ENCODE assay signal across 8 mouse cellular contexts in the genomic region with DNA sequence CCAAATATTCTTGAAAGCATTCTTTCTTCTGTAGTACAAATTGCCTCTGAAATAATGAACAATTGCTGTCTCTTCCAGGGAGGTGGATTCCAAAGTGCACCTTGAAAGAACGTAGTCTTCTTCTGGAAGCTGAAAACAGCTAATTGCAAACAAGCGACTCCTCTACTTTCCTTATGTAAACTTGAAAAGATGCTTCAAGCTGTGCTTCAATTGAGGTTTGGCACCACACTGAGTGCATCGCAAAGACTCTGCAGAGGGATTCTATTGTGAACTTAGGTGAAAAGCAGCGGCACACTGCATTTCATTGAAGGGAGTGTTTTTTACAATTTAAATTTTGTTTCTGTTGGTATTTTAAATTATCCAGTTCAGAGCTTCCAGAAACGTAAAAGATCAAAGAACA. TPM values are rescaled to one million over a fixed set of nuclear protein-coding genes. Genes with fewer than 3 reads are reported as not detected.
DNase-seq lines count a peak whose midpoint lies in the region; ATAC-seq and TF ChIP-seq lines count a peak whose summit lies in the region.

No protein-coding gene starts in this region.

- peaks cover 3% of the 10 kb centered on the region; the same call in 1 of the 2 replicates for H3K4me1 ChIP-seq in cerebellum, adult 2 months (ENCODE audit: control insufficient read depth, insufficient read depth, low read length)
- no peaks in the 10 kb centered on the region for H3K4me1 ChIP-seq in liver, embryonic 14.5 days (replicated peaks; ENCODE audit: control insufficient read depth in 2 of 2, insufficient read depth in 2 of 2, low read length in 1 of 2)

- intact Hi-C loops in gastrocnemius, postnatal 36 days (cut with DNase I): loop anchor here (10.0 kb wide), 1 partner anchor 799 kb away; no protein-coding TSS in a partner anchor

- ATAC-seq in liver, embryonic 14.5 days (ENCODE audit: insufficient read depth): no peak

- TF ChIP-seq EP300 in liver, embryonic 14.5 days (IDR thresholded peaks at IDR 0.05; ENCODE audit: low read depth): no peak

- 6% methylated on average over 5 of the region's 5 CpGs for WGBS in cerebellum, adult 2 months
- WGBS in liver, embryonic 14.5 days (ENCODE audit: insufficient replicate concordance): 20% methylated on average over 5 of the region's 5 CpGs

- no peaks in the 10 kb centered on the region for H3K36me3 ChIP-seq in liver, embryonic 14.5 days (replicated peaks; ENCODE audit: control insufficient read depth, insufficient read depth, low read depth)

- H3K4me2 ChIP-seq in liver, embryonic 14.5 days (ENCODE audit: low read depth): peak overlapping the region; percentile 63

- no peak overlapping the region for H3K27ac ChIP-seq in cerebellum, adult 2 months (ENCODE audit: insufficient read depth, low read length)
- no peak overlapping the region for H3K27ac ChIP-seq in liver, embryonic 14.5 days

- H3K9ac ChIP-seq in liver, embryonic 14.5 days (replicated peaks): no peak overlapping the region

- H3K4me3 ChIP-seq in cerebellum, adult 2 months (replicated peaks; ENCODE audit: insufficient read depth, low read depth, low read length): peak overlapping the region; percentile 51
- peak overlapping the region in 1 of 2 experiments; percentile 56; a peak in 1 of 4 replicates for H3K4me3 ChIP-seq in liver, embryonic 14.5 days (ENCODE audit: insufficient read depth in 1 of 2, low read depth in 2 of 2, low read length in 2 of 2)

- TF ChIP-seq CTCF in cerebellum, adult 2 months (IDR thresholded peaks at IDR 0.05; ENCODE audit: borderline replicate concordance, insufficient read depth, low read depth, low read length): no peak
- no peak for TF ChIP-seq CTCF in liver, embryonic 14.5 days (IDR thresholded peaks at IDR 0.05; ENCODE audit: low read depth)

- no peaks in the 10 kb centered on the region for H3K27me3 ChIP-seq in cerebellum, adult 2 months (ENCODE audit: control insufficient read depth, insufficient read depth, low read length)
- H3K27me3 ChIP-seq in liver, embryonic 14.5 days (ENCODE audit: control insufficient read depth, insufficient read depth, low read length): peaks cover 7% of the 10 kb centered on the region

- H3K9me3 ChIP-seq in liver, embryonic 14.5 days (ENCODE audit: control insufficient read depth, low read length): no peaks in the 10 kb centered on the region

- TF ChIP-seq POLR2A in cerebellum, adult 2 months (IDR thresholded peaks at IDR 0.05; ENCODE audit: borderline replicate concordance, insufficient read depth, low read length): no peak

- no peak for DNase-seq in cerebellum, adult 2 months
- no peak for DNase-seq in cerebellum, adult 8-10 months
- peak; percentile 23 for DNase-seq in retina, embryonic 14.5 days (ENCODE audit: low spot score)
- no peak for DNase-seq in retina, postnatal 1 day
- no peak for DNase-seq in liver, embryonic 14.5 days (ENCODE audit: low read depth in 3 of 3, low spot score in 3 of 3)
- no peak for DNase-seq in urinary bladder, postnatal 36 days (ENCODE audit: low spot score in 2 of 2)
- no peak for DNase-seq in gastrocnemius, postnatal 36 days
- no peak for DNase-seq in thymus, postnatal 14 days

RNA-seq across cellular contexts. Expression of a gene that starts 0.9 kb away (rescaled TPM):
- polyA plus RNA-seq in cerebellum, adult 2 months (2012; rRNA removed): 1.3 and 3.3 TPM in 2 replicates
- 0.30 and 0.76 TPM in 2 replicates for polyA plus RNA-seq in liver, embryonic 14.5 days (2012; rRNA removed)
- 1.1 and 1.7 TPM in 2 replicates for polyA plus RNA-seq in liver, embryonic 14.5 days (2014; fragmentation: Nextera tagmentation; extraction: Ambion mirVana)
- 1 to 10 TPM; 1.9 to 2.2 TPM for total RNA-seq in gastrocnemius, postnatal 36 days (2021)
